Mouse (Mus musculus) telencephalon, adult 2 months (tissue): ENCODE measurements around the gene Shh.

ENCODE experiments used
- DNase-seq: peaks from one replicate; pipeline ENCODE4 v3.0.0-alpha.2; 2011; ENCODE audit warnings: low read depth, low spot score

Gene Shh

DNA sequence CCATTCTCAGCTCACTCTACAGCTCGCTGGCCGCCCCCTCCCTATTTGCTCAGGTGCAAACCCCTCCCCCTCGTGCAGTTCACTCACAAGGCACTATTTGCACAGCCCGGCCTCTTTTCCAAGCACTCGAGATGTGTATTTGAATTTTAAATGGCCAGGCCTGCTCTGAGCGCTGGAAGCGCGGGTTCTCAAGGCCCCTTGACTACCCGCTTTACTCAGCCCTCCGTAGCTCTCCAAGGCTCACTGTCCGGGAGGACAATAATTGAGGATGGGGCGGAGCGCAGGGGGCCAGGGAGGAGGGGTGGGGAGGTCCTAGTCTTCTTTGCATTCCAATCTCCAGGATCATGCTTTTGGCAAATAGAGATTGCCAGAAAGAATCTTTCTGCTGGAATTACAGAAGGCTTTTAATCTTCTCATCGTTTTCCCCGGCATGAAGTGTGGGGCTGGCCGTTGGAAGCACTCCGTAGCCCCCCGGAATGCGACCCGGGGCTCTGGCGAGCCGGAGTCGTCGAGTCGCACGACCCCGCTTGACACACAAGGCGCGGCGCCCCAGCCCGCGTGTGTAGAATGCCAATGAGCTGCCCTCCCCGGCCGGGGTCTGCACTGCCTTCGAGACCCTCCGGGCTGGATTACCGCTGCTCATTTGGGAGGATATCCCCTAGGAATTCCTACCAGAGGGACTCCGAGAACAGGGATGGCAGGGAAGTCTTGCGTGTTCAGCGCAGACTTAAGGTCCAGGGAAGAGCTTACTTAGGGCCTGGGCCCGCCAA is 7.4 kb downstream of the Shh start:
- no peak for DNase-seq

DNA sequence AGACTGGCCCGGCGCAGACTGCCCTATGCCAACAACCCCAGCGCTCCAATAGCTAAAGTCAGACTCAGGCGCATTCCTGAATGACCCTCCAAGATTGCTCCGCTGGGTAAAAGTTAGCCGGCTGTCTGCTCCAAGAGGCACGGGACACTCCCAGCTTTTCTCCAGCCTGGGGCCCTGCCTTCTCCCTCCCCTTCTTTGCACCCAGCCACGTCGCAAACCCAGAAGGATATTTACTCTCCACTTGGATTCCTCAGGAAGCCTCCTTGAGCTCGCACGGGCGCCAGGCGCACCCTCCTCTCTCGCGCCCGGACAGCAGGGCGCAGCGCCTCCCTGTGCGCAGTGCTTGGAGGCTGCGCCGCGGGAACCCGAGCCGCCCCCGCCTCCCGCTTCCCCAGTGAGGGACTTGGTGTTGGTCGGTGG is 8.2 kb downstream of the Shh start:
- DNase-seq = no peak

DNA sequence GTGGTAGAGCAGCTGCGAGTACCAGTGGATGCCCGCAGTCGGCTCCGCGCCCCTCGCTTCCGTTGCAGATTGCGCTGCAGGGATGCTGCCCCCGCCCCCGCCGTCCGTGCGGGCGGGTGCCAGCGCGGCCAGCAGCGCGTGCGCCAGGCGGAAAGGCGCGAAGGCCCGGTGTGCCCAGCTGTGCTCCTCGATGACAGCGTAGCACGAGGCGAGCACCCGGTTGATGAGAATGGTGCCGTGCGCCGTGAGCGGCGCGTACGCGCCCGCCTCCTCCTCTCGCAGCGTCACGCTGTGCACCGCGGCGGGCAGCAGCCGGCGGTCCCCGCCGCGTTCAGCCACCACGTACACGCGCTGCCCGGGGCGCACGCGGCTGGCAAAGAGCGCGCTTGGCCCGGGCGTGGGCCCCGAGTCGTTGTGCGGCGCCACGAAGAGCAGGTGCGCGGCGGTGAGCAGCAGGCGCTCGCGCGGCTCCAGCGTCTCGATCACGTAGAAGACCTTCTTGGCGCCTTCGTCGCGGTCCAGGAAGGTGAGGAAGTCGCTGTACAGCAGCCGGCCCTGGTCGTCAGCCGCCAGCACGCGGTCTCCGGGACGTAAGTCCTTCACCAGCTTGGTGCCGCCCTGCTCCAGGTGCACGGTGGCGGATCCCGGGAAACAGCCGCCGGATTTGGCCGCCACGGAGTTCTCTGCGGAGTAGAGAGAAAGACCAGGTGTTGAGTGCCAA is 9.0 kb downstream of the Shh start:
- DNase-seq = no peak

DNA sequence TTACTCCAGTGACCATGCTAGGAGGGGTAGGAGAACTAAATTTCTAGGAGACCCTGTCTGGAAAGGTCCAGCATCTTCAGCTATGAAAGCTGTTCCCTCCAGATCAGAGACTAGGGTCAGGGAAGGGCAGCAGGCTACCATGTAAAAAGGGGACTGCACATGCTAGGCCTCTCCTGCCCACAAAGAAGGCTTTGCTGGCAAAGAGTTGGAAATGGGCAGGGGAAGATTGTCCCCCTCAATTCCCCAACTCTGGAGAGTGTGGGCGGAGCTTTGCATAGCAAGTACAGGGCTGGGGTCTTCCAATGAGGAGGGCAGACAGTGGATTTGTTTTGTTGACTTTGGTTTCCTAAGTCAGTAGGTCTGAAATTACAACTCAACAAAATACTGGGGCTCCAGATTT is 10.7 kb downstream of the Shh start:
- no peak for DNase-seq

DNA sequence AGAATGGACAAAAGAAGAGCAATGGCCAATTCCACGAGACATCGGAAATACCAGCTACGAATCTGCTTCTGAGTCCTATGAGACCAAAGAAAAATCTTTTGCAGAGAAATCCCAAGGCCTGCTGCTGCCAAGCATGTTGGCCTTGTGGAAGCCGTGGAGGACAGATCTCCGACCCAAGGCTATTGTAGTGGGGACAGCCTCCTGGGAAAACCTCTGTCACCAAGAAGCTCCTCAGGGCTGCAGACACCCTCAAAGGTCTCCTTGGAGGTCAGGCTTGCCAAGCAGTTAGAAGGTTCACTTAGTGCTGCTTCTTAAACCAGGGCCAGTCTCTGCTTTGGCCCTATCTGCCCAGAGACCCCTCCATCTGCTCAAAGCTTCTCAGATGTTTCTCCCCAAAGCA is 11.3 kb downstream of the Shh start:
- no peak for DNase-seq

DNA sequence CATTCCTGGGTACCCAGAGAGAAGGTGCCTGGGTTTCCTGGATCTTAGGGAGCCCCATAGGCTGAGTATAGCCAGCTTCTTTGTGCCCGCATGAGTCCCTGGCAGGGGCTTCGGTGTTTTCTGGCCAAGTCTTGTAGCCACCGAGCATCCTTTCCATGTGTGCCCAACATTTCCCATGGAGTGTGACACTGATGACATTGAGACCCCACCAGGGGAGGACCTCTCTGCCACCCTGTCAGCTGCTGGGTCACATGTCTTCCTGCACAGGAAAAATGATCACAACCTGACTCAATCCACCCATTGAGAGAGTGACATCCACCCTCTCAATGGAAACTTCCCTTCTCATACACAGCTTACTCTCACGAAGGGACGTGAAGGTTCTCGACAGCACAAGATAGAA is 12.5 kb downstream of the Shh start:
- DNase-seq = no peak

DNA sequence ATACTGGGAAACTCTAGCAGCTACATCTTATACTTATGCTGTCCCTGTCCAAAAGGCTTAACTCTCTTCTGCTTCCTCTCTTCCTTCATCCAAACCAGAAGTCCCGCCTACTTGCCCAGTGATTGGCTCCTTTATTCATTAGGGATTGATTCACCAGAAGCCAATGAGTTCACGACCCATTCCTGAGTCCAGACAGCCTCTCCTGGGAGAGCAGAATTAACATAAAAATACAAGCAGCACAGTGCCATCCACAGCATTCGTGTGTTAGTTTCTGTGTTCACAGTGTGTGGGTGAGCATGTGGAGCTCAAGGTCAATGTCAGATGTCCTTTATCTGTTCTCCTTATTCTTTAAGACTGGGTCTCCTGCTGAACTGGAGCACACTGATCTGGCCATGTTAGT is 13.5 kb downstream of the Shh start:
- DNase-seq = no peak

DNA sequence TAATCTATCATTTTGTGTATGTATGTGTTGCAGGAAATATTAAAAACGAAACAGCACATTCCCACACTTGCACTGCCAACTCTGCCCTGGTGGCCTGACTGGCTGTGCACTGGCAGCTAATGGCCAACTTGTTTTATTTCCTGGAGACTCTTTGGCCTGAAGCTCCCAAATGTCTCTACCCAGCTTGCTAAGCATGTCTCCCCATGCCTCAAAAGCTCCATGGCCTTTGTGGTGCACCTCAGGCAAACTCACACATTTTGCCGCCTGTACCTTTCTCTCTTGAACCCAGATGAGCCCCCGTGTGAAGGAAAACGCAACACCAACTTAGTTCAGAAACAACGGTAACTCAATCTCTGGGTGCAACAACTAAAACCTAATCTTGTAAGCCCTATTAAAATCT is 14.0 kb downstream of the Shh start:
- DNase-seq = no peak

DNA sequence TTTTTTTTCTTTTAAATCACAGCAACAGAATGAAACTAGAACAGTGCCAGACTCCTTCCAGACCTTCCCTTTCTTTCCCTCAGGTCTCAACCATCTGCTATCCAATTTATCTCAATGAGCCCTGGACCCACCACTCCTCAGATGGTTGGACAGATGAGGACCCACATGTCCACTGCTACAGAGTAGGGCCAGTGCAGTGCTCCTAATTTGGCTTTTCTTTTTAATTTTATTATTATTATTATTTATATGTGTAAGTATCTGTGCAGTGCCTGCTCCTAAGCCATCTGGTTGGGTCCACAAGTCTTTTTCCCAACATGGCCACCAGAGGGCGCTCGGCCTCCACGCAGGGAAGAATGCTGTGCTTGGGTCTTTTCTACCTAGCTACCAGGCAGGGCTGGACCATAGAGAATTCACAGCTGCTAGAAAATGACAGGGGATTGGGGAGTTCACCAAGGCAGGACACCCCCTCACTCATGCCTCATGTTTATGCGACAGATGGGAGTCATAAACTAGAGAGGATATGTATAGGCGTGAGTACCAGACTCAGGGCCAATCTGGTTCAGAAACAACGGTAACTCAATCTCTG is 15.9 kb downstream of the Shh start:
- no peak for DNase-seq

DNA sequence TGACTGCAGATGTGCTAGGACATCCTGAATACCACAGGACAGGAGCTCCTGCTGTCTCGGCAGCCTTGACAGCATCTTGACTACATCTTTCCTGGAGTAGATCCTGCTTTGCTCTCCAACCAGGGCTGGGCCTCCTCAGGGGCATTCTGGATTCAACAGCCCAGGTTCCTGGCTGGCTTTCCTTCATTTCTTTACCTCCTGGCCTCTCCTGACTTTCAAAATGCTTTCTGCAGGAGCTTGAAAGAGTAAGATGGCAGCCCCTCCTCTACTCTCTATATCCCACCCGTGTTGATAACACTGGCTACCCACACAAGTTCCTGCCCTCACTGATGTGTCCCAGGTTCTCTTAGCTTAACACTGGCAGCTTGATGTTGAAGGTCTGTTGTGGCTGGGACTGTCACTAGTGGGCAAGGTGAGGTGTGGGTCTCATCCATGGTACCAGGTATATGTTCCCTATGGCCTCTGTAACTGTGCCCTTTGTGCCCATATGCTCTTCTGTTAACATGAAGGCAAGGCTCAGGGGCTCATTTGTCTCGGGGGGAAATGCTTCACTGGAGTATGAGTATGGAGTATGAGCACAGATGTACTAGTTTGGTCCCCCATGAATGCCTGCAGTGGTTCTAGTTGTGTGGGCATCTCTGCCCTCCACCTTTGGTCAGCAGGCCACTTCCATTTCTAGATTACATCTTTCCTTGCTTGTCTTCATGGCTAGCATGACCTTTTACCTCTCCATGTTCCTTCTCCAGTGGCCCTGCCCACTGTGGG is 16.7 kb downstream of the Shh start:
- DNase-seq = no peak

DNA sequence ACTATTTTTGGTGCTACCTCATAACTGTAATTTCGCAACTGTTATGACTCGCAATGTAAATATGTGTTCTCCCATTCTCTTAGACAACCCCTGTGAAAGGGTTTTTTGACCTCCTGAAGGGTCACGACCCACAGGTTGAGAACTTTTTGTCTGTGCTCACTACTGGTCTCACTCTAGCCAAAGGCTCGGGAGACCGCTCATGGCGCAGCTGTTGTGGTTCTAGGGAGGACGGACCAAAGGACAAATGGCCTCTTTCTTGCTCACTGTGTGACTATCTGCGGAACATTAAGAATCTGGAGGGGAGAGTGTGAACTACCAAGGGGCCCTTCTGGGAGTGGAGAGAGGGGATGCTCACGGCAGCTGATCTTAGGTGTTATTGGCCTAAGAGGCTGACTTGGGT is 41.1 kb downstream of the Shh start:
- DNase-seq = no peak

DNA sequence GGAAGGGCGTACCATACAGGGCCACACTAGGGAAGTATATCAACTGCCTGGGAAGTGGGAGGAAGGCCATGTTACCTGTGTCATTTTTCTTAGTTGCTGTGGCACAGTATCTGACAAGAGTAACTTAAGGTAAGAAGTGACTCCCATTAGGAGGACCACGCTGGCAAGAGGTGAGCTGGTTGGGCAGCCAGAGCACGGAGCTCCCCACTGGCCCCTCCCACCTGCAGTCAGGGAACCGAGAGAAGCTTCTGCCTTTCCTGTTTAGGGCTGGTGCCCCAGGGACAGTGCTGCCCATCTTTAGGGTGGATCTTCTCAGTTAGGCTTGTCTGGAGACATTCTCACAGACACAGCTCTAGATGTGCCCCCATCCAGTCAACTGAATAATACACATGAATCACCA is 43.3 kb downstream of the Shh start:
- no peak for DNase-seq

DNA sequence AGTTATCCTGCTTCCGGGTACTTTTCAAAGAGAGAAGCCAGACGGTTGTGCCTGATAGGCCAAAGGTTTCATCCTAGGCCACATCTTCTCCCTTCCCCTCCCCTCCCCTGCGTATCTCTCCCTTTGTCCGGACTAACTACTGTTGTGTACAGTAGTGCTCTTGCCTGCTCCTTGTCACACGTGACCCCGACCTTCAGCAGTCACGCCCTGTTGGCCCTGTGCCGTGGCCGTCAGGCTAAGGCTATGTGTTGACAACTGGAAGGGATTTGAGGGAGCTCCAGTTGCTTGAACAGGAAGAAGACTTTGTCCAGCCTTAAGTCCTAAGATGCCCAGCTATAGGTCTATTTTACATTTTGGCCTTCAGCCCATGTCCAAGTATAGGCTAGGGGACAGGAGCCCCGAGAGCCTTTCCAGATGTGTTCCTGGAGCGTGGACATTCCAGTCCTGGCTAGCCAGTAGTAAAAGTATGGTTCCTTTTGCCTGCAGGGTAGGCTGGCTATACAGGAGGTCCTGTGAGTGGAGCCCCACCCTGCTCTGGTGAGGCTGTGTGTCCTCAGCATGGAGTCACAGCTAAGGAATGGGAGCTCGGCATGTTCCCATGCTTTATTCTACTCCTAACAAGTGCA is 47.3 kb downstream of the Shh start:
- DNase-seq = no peak

DNA sequence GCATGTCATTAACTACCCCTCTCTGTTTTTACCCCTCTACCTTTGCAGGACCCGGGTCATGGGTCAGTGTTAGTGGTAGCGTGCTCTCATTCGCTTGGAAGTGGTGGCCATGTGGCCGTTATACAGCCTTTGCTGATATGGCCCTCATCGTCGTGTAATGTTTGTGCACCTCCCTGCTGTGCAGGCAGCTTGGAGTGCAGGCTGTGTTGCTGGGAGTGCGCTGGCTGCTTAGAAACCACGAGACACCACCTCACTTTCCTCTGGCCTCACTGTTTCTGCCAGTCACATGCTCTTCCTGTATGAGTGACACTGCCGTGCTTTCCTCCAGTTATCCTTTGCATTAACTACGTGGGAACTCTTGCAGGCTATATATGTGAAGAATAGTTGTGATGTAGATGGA is 48.3 kb downstream of the Shh start:
- DNase-seq = no peak

DNA sequence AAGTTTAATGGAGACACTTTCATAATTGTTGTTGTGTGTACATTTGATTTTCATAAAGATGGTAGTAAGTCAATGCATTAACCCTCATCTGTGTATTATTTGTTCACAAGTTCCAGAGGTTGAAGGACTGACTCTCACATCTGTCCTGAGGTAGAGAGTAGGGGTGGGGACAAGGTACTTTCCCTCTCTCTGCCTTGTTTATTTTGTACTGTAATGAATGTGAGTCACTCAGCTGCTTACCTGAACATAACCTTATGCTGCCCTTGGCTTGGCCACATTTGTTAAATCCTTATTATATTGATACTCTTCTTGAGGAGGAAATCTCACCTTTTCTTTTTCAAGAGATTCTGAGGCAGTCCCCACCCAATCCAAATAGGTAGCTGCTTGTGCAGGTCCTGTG is 51.0 kb downstream of the Shh start:
- DNase-seq = no peak

DNA sequence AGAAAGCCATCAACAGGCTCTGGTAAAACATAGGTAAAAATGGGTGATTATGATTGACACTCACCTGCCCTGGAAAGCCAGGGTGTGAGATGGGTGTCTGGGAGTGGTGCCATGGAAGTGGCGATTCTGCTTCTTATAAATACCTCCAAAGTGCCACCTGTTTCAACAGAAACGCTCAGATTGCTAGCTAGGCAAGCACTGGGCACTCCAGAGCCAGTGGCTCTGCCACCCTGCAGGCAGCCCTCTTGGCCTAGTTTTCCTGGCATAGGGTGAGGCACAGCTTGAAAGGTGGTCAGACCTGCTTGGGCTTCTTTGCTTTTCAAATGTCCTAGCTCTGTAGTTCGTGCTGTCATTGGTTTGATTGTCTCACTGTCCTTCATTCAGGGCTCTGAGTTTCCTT is 53.0 kb downstream of the Shh start:
- no peak for DNase-seq

DNA sequence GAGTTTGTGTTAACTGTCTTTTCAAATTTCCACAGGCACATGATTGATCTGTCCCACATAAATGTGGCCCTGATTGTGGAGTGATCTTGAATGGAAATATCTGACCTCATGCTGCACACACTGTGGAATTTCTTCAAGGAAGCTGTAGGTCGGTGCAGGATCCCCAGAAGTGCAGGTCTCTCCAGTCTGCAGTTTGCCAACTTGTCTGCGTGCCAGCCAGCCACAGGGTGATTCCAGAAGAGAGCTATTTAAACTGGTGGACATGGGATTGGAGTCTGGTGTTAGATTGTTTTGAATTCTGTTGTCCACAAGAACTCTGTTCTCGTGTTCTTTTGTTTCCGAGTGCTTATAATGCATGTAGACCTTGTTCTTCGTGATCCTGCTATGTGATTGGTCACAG is 53.5 kb downstream of the Shh start:
- no peak for DNase-seq

DNA sequence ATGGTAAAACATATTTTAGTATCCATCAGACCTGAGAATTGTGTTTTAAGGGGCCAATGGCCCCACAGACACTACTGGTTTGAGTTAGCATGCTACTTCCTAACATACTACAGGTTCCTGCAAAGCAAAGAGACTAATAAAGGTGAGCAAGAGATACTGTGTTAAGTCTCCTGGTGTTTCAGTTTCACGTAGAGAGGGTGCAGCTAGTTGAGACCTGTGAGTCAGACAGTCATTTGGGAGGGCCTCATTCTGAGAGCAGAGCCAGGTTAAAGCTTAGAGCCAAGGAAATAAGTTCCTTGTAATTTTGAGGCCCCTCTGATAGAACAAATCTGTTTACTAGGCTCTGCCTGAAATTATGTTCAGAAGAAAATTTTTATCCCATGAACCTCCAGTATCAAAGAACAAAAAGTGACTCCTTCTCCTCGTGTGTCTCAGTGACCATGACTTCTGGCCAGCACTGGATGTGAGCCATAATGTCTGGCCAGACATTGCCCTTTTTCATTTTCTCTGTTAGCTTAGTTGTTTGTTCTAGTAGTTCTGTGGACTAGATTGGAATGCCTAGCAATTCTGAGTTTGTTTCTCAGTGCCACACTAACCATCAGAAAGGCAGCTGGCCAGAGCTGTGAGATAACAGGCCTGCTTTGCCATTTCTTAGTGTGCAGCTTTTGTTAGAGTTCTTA is 54.9 kb downstream of the Shh start:
- DNase-seq = no peak
